Mouse (Mus musculus) regulatory T cell (primary cell): ENCODE data around the gene Dppa3.

Source experiments
- in situ Hi-C: fragments of 300-600 bp; cut with MboI, MseI; formaldehyde crosslinking; loops from one replicate; pipeline ENCODE4 v1.15.1; 2025; ENCODE audit warnings: high pct_unique_total_duplicates

Dppa3 gene

GRCm38 (mm10) chr6:122626110-122626509 is at the start of gene Dppa3:
Dppa3 (plus strand) TSS chr6:122626410.
- in situ Hi-C loops: no loop called here

DNA sequence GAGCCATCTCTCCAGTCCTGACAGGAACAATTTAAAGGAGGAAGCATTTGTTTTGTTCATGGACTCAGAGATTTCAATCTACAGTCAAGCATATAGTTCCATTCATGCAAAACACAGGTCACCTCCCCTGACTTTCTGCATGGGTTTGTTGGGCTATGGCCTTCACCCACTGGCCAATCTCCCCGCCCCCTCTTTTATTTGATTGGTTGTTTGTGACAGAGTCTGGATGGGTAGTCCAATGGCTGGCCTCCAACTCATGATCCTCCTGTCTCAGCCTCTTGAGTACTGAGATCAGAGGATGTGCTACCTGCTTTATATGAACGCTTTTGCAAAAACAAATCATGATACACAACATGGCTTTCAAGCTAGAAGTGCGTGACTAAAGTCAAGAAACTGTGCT is 49.2 kb upstream of the Dppa3 start:
- in situ Hi-C loops: no loop called here

- in situ Hi-C loops: no loop called here
Measured at GRCm38 (mm10) chr6:122579086-122579485, 47.1 kb upstream of the Dppa3 start.

DNA sequence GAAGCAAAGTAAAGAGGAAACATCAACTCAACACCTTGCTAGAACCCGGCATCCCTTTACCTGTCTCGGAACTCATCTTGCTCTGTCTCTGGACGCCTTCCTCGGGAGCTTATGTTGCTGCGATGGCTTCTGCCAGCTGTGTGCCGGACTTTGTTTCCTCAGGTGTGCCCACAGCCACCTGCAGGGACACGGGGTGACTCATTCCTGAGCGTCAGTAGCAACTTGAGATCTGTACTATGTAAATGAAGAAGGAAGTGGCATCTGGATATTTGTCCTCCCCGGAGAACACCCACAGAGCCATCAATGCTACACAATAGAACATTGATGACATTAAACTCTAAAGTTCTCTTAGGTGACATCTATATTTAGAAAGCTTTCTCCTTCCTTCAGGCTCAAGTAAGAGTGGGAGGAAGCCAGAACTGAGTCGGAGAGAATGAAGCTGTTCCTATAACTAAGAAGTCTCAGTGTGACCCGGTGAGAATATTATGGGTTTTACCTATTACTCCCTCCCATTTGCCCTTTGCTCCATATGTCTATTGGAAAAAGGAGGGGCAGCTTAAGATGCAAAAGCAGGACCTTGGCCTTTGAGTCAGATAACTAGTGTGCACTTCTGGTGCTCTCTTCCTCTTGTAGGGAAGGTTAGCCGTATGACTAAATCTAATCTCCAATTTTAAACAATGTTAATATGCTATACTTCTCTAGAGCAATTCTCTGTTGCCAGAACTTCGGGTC is 35.0 kb upstream of the Dppa3 start:
- in situ Hi-C loops: no loop called here

DNA sequence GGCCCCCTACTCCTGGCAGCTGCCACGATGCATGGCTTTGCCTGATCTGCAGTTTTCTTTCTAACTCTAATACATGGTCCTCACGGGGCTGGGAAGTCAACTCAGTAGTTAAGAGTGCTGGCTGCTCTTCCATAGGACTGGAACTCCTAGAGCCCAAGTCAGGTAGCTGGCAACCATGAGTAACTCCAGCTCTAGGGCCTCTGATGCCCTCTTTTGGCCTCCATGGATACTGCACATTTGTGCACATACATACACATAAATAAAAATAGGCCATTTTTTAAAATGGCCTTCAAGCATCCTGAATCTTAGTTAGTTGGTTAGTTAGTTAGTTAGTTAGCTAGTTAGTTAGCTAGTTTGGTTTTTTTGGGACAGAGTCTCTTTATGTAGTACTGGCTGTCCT is 33.3 kb upstream of the Dppa3 start:
- in situ Hi-C loops: no loop called here

GRCm38 (mm10) chr6:122595637-122596036 is 30.6 kb upstream of the Dppa3 start:
- in situ Hi-C loops: no loop called here

DNA sequence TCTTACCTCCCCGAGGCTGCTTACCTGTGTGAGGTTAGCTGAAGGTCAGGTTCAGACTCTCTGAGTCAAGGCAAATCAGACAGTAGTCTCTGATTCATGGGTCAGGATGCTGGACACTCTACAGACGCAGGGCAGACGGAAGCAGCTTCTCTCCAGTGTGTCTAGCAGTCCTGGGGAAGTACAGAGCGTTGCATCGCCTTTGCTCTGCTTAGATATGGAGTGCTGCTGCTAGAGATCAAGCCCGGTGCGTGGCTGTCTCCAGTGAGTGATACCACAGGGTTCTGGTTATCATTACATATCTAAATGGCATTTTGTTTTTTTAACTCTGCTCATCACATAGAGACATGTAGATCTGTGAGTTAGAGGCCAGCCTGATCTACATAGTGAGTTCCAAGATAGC is 29.6 kb upstream of the Dppa3 start:
- in situ Hi-C loops: no loop called here

DNA sequence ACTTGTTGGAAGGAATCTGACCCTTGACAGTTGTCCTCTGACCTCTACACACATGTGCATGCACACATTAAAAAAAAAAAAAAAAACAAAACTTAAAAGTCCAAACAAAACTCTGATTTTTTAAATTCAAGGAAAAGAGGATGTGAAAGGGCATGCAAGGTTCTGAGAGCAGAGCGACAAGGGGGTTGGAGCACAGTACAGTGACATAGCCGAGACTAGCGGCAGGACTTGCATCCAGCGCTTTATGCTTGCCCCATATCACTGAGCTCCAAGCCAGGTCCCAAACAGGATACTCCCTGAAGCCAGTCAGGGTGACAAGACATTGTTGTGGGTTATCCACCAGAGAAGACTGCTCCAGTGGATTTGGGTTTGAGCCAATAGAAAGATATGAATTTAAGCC is 28.2 kb upstream of the Dppa3 start:
- in situ Hi-C loops: no loop called here

DNA sequence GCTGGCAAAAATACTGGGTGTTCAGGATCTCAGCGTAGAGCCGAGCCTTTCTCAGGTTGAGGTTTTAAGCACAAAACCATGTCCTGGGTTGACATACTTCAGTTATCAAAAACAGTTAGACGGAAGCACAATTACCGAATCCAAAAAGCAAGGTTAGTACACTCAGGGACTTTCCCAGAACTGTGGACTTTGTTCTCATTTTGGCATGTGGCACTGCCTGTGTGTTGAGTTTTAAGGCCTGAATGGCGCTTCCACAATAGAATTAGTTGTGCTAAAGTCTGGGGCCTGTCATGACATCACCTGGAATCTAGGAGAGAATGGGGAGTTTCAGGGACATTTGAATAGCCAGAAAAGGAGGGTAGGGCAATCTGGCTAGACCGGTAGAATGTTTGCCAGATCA is 27.8 kb upstream of the Dppa3 start:
- in situ Hi-C loops: no loop called here

DNA sequence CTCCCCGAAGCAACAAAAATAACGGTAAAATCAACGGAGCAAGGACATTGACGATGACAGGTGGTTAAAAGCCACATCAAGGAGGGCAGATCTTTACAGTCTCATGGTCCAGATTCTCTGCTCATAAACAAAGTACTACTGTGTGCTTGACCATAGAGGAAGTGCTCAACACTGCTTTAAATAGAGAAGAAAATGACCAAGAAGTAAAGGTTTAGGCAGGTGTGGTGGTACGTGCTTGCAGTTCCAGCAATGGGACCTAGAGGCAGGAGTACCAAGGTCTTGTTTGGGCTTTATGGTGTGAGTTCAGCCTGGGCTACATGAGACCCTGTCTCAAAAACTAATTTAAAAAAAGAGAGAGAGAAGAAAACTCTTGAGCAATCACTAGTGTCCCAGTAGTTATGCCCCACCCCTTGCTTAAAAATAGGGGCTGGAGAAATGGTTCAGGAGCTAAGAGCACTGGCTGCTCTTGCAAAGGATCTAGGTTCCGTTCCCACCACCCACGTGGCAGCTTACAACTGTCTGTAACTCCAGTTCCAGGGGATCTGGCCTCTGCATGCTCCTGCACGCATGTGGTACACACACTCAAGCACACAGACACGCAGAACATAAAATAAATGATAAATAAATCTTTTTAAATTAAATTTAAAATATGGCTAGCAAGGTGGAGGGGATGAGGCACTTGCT is 27.0 kb upstream of the Dppa3 start:
- in situ Hi-C loops: no loop called here

DNA sequence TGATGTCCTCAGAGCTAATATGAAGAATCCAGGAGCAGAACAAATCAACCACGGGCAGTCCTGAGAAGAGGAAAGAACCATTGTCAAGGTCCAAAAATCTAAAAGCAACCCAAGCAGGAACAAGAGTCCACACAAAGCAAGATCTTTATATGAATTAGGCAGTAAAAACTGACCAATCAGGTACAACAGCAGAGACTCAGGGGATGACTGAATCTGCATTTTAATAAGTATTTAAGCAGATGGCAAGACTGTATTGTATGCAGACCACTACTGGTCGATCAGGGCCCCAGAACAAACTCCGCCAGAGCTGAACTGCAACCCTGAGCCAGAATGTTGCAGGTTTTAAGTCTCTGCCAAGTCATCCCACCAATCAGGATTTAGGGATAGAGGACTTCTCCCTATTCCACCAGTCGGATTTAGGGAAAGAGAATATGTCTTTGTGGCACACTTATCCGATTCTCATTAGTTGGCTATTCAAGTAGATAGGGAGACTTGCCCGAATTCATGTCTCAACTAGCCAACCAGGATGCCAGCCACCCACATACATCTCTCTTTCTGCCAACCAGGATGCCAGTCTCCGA is 26.1 kb upstream of the Dppa3 start:
- in situ Hi-C loops: no loop called here

- in situ Hi-C loops: no loop called here
Measured at GRCm38 (mm10) chr6:122601031-122601430, 25.2 kb upstream of the Dppa3 start.

DNA sequence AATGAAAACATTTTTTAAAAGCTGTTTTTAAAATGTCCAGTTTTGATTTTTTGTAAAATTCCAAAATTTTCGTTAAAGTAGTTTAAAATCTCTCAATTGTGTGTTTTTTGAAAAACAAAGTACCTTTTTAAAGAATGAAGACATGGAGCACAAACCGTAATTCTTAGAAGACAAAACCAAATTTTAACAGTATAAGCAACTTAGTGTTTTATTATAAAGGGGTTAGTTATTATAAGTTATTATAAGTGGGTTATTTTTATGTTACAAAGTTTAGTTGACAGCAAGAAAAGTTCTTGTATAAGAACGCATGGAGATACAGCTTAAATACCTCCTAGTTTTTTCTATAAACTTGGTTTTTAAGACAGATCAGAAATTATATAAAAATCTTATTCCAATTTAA is 24.6 kb upstream of the Dppa3 start:
- in situ Hi-C loops: no loop called here

GRCm38 (mm10) chr6:122602242-122602991 is 23.8 kb upstream of the Dppa3 start, which contains the start of gene Apobec1:
Apobec1 (minus strand) TSS chr6:122602444.
- in situ Hi-C loops: no loop called here

DNA sequence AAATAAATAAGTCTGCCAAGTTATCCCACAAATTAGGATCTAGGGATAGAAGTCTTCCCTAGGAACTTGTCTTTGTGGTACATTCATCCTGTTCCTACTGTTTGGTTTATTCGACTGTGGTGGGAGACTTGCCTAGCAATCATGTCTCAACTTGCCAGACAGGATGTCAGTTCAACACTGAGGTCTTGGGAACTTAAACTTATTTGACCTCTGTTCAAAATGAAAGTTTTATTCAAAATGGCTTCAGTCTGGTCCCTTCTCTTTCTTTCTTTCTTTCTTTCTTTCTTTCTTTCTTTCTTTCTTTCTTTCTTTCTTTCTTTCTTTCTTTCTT is 23.3 kb upstream of the Dppa3 start:
- in situ Hi-C loops: no loop called here

DNA sequence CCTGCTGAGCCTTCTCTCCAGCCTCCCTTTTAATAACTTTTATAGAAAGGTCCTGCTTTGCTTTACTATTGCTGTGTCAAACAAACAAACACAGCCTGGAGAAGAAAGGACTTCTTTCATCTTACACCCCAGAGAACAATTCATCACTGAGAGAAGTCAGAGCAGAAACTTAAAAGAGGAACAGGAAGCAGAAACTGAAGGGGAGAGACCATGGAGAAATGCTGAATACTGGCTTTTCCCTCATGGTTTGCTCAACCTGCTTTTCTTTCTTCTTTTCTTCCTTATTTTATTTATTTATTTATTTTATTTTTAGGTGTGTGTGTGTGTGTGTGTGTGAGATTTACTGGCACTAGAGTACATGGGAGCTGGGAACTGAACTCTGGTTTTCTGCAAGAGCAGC is 21.9 kb upstream of the Dppa3 start:
- in situ Hi-C loops: no loop called here

DNA sequence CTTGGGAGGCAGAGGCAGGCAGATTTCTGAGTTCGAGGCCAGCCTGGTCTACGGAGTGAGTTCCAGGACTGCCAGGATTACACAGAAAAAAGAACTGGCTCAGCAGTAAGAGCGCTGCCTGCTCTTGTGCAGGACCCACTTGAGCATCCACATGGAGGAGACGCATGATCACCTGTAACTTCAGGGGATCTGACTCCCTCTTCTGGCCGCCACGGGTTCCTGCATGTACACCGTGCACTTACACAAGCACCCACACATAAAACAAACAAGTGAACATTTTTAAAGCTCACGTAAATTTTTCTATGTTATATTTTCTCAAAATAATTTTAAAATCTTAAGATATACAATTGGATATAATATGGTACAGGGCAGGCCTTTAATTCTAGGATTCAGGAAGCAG is 20.7 kb upstream of the Dppa3 start:
- in situ Hi-C loops: no loop called here

DNA sequence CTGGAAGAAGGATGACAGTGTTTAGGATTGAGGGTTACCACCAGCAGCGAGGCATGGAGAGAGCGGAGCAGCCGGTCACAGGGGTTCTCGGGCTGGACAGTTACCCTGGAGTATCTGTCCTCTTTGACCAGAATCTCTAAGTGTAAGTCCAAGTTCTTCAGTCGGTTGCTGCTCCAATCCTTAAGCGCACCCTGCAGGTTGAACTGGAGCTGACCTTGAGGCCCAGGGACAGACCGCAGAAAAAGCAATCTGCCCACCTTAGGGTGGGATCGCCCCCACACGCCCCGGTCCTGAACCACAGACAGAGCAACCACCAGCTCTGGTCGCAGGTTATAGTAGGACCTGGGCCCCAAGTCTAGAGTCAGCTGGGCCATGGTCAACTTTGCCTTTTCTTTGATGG is 19.5 kb upstream of the Dppa3 start:
- in situ Hi-C loops: no loop called here

DNA sequence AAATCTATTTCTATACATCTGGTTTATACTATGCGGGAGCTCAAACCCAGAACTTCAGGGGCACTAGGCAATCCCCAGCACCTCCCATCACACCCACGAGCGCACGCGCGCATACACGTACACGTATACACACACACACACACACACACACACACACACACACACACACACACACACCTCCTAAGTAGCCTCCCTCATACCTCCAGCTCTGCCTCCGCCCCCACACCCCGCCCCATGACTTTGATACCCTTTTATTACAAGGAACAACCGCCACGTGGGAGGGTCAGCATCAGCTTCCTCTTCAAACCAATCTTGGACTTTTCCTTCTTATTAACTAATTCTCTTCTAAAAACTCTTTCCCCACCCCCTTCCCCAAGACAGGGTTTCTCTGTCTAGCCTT is 18.5 kb upstream of the Dppa3 start:
- in situ Hi-C loops: no loop called here

- in situ Hi-C loops: no loop called here
Measured at GRCm38 (mm10) chr6:122608434-122609376, 17.5 kb upstream of the Dppa3 start.

DNA sequence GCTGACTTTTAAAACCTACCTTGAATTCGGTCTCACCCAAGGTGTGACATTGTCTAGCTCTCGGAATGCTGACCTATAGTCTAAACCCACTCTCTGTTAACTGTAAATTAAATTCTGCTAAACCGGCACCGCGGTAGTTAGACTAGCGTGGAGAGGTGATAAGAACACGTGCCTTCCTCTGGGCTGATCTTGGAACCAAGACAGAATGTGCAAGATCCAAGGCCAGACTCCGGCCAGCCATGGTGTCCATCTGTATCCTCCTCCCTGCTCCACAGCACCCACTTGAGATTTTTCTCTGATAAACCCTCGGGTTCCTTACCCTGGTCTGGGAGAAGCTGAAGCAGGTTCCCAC is 16.9 kb upstream of the Dppa3 start:
- in situ Hi-C loops: no loop called here
